Mouse (Mus musculus) ES-CJ7 (cell line): ENCODE data around the gene Med19.
"Not testable (repeated sequence)": the region's sequence is repeated elsewhere in the genome, so short reads cannot be mapped to it uniquely, and the experiment has no call there.

Experiments
- DNase-seq: peaks from one replicate; pipeline ENCODE4 v3.0.0; 2011; ENCODE audit warnings: low read depth, low spot score

Med19 gene

DNA sequence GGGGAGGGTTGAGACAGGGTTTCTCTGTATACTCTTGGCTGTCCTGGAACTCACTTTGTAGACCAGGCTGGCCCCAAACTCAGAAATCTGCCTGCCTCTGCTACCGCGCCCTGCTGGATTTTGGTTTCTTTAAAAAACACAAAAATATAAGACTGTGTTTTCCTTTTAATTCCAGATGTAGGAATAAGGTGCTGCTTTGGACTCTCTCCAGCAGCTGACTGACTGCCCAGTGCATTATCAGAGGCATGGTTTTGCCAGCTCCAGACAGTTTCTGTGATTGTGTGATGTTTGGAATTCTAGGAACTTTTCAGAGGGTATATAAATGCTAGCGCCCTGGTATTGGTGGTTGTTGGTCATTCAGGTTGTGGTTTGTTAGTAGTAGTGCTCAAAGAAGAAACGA, 39.2 kb downstream of the Med19 start:
- no peak for DNase-seq

DNA sequence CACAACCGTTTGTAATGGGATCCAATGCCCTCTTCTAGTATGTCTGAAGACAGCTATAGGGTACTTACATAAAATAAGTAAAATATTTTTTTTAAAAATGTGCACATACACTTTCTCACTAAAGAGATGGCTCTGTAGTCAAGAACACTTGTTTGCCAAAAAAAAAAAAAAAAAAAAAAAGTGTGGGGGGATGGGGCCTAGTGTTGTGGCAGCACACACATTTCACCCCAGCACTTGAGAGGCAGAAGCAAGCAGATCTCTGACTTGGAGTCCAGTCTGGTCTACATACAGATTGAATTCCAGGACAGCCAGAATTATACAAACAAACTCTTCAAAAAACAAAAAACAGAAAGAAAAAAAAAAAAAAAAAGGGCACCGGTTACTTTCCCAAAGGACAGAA, 42.5 kb downstream of the Med19 start:
- DNase-seq, result no peak

DNA sequence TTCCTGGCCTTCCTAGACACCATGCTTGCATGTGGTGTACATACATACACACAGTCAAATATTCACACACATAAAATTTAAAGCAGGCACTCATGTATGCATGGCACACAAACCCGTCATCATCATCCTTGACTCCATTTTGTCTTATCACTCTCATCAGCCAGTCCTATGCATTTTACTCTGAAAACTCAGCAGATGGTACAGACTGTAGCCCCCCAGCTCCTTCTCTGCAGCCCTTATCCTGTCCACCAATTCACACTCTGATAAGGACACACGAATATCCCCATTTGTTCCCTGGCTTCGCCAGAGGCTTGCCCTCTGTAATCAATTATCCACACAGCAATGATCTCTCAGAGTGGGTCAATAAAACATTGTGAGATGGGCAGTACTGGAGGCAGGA, 43.0 kb downstream of the Med19 start:
- no peak for DNase-seq

DNA sequence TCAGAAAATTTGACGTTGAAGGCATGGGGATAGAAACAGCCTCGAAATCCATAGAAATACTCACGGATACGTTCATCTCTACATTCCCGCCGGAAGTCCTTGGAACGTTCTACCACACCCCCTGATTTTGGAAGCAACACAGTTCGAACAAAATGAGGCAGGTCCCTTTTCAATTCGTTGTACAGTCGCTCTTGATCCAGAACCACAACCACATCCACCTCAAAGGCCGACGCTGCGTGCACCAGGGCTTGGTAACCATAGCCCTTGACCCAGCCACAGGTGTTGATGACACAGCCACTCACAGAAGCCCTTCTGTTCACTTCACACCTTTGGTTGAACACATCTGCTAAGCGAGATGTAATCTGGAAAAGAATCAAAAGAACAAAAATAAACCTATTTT, 45.7 kb downstream of the Med19 start:
- no peak for DNase-seq

DNA sequence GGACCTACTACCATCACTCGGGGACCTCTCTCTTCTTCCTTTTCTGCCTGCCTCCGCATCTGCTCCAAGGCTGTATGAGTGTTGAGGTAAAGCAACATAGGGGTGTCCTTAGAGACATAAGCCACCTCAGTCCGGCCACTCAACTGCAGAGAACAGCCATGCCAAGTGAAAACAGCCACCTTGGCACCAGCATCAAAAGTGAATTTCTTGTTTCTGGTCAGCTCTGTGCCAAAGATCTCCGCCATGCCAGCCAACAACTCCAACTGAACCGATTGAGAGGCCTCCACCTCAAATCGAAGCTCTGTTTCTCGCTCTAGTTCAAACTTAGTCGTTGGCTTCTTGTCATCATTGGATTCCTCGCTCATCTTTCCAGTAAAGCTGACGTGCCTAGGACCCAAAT, 47.6 kb downstream of the Med19 start:
- DNase-seq, result no peak

DNA sequence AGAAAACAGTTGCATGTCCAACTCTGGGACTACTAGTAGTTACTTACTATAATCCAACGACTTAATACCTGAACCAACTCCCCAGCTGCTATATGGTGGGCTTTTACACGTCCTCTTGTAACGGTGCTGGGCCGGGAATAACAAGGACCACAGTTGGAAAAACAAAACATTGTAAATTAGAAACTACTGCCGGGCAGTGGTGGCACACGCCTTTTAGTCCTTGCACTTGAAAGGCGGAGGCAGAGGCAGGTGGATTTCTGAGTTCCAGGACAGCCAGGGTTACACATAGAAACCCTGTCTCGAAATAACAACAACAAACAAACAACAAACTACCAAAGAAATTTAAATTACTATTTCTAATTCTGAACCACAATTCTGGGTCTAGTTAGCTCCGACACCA, 48.5 kb downstream of the Med19 start:
- DNase-seq, result no peak

DNA sequence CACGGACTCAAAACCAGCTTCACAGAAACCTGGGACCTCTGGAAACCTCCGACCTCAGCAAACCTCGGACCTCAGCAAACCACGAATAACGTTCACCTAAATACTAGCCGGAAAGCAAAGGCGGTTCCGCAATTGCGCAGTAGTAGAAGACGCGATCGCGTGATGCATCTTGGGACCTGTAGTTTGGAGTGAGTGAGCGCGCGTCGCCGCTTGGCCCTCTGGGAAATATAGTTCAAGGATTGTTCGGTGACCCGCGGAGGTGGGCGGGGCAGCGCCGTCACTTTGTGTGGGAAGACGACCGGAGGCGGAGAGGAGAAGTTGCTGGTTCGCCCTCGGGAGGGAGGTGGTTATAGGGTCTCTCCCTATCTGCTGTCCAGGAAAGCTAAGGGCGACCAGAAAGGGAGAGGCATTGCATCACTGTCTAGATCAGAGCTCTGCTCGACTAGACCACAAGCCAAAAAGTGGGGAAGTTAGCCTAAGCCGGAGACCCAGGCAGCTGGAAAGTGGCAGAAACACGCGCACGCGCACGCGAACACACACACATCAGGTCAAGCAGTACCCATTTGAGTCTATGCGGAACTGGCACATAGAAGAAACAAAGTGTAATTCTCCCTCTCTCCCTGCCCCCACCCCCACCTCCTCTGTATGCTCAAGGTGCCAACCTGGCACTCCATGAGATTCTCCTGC, 49.1 kb downstream of the Med19 start, which contains the start of gene Clp1:
Gene Clp1, minus strand, starts transcription at position 179 of the 687 bp plus-strand sequence.
- peak; percentile 99 for DNase-seq

DNA sequence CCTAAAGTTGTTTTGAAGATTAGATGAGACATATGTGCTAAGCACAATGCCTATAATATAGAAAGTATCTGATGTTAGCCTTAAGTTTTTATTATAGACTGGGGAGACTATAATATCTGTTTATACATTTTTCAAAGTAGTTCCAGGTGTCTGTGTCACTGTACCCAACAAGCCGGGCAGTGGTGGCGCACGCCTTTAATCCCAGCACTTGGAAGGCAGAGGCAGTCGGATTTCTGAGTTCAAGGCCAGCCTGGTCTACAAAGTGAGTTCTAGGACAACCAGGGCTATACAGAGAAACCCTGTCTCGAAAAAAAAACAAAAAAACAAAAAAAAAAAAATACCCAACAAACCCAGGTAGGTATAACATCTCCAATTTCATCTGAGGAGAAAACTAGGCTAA, 50.0 kb downstream of the Med19 start:
- DNase-seq, result not testable (repeated sequence)

DNA sequence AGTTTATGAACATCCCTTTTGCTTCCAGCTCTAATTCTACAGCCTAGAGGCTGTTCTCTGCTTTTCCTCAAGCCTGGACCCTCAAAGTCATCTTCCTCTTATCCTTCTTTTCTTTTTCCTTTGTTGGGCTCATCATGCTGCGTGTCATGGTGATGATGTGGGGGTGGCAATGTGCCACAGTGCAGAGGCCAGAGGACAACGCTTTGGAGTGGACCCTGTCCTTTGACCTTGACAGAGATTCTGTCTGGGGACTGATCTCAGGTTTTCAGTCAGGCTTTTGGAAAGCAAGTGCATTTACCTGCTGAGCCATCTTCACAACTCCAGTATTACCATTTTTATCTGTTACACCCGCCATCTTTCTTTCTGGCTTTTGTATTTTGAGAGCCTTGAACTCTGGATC, 53.0 kb downstream of the Med19 start:
- no peak for DNase-seq

DNA sequence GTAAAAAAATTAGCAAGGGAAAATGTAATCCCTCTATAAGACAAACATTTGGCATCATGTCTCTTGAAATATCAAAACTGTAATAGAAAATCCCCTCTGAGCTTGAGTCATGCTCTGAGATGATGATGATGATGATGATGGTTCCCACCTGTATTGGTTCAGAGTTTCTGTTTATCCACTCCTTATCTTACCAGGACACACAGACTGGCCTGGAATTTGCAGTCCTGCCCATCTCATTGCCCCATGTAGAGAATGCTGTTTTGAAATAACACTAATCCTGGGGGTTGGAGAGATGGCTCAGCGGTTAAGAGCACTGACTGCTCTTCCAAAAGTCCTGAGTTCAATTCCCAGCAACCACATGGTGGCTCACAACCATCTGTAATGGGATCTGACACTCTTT, 54.2 kb downstream of the Med19 start:
- no peak for DNase-seq

DNA sequence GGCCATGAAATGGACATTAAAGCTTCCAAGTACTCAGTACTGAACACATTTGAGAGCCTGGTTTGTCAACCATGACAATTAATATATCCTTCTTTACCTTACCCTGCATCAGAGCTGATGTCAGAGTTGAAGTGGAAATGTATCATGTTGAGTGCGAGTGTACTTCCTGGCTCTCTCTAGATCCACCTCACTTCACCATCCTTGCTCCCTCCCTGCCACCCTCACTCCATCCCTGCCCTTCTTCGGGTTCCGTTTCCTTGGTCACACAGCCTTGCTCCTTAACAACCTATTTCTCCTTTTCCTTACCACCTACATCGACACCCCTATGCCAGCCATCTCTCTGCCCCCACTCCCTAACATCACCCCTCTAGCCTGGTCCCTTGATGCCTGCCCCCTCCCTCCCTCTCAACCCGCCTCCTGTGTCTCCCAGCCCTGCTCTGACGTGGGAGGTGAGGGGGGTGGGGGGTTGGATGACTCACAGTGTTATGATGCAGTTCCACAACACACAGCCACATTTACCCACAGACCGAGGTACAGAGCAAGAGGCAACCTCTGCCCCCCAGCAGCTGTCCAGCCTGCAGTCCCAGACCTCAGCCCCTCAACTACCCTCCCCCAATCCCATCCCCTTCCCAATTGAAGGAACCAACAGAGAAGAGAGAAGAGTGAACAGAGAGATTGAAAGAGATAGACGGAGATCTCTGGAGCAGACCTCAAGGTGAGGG, 55.5 kb downstream of the Med19 start, which contains the start of gene Ypel4:
Gene Ypel4, plus strand, starts transcription at position 480 of the 722 bp plus-strand sequence.
- DNase-seq, result no peak

DNA sequence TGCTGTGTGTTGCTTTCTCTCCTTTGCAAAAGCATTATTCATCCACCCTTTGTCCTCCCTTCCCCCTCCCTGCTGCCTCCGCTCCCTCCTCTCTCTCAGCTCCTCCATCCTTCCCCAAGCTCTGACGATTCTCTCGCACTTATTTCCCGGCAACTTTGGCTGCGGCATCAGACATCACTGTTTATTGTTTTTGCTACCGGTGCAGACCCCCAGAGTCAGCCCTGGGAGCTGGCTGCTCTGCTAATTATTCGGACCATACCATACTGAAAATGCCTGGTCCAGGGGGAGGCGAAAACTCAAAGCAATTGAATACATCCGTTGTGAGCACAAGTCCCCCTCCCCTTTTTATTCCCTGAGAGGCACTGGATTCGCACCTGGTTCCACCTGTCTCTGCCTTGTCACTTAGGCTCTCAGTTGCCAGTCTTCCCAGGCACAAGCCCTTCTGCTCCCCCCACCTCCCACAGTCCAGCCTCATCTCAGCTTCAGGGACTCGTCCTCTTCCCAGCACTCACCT, 56.2 kb downstream of the Med19 start:
- DNase-seq, result no peak

DNA sequence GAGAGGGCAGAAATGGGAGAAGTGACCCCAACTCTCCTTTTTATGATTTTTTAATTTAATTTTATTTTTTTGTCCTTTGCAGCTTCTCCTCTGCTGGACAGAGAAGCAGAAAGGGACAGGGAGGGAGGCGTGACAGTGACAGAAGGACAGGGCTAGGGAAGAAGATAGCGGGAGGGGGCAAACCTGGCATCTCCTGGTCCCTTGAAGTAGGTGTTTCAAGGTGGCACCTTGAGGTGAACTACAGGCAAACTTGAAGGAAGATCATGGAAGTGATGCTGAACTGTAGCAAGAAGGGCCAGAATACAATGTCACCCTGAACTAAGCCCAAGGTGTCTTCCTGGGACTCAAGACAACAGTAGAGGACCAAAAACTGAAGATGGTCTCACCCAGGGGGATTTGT, 56.7 kb downstream of the Med19 start:
- no peak for DNase-seq

DNA sequence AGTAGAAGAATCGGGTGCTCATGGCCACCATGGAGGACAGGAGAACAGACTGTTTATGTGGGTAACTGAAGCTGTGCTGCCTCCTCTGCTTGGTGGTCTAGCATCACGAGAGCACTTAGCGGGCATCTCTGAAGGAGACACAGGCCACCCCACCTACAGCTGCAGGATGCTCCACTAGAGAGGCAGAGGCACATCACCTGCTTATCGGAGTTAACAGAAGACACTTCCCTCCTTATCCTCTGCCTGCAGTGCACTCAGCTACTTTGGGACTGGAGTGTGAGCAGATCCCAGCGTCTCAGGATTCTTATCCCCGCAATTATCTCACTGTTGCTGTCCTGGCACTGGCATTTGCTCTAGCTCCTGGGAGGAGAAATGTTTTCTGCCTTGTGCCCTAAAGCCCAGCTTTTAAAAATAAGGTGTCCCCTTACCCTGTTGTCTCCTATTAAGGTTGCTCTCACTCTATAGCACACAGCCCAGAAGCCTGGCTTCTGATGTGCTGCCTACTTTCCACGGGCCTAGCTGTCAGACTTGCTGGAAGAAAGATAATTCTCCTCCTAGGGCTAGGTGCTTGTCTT, 57.2 kb downstream of the Med19 start:
- no peak for DNase-seq

DNA sequence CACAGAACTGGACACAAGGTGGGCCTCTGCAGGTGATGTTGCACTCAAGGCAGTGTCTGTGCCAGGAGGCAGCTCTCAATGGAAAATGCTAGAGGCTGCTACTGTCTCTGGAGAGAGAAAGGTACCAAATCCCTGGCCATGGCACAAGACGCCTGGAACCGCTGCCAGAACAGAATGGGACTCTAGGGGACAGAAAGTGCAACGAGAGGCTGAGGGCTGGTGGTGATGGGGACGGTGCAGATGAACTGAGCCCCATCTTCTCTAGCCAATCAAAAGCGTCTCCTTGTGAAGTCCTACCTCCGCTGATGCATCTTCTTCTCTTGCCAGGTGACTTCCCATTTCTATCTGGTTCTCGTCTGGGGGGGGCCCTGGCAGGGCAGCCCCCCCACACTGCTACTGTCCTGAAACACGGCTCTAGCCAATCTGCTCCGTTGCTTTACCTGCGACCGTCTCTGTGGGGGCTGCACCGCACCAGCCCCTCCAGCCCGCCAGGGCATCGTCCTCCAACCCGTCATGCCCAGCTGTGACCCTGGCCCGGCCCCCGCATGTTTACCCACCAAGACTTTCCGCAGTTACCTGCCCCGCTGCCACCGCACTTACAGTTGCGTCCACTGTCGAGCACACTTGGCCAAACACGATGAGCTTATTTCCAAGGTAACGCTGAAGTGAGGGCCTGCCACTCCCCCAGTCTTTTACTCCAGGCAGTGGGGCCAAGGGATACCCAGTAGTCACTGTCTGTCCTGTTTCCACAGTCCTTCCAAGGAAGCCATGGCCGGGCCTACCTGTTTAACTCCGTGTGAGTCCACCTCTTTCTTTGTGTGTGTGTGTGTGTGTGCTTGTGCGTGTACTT, 58.3 kb downstream of the Med19 start:
- no peak for DNase-seq

DNA sequence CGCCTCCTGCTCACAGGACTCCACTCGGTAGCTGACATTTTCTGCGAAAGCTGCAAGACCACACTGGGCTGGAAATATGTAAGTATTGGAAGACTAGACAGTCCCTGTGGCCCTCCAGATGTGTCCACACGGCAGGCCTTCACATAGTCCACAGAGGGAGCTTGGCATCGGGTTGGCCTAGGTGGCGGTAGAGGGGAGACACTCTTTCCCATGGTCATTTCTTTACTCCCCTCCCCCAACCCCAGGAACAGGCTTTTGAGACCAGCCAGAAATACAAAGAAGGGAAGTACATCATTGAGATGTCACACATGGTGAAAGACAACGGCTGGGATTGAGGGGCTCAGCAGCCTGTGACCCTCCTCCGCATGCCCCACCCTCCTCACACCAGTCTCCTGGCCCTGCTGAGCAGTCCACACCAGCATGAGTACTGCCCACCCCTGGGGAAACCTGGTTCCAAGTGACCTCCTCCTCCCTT, 59.3 kb downstream of the Med19 start:
- DNase-seq, result no peak
